Mouse (Mus musculus) C2C12 (cell line): Measurements from ENCODE around the gene Itgae.

Experiments
- CTCF ChIP-seq: IDR thresholded peaks from one replicate; pipeline ENCODE4 v1.5.1; 2011; ENCODE audit not compliant: control insufficient read depth, insufficient read depth, insufficient read length
- MAX ChIP-seq: IDR thresholded peaks from one replicate; pipeline ENCODE4 v1.6.1; 2011; ENCODE audit warnings: mild to moderate bottlenecking, control low read depth

- TF ChIP-seq MAX (no peak), CTCF (no peak)
Measured at GRCm38 (mm10) chr11:73144261-73144681, 53.9 kb downstream of the Itgae start.
